9 mouse cellular contexts compared by ENCODE assay signal in genomic region chr12:71049596-71050265, GRCm38 (mm10). TPM values are rescaled to one million over a fixed set of nuclear protein-coding genes. Genes with fewer than 3 reads are reported as not detected.
DNase-seq lines count a peak whose midpoint lies in the region; TF ChIP-seq lines count a peak whose summit lies in the region.
"Had no signal": no experiment of that assay in that cellular context is flagged by ENCODE, and none has a peak within 500 bp of the region (broad histone marks: within the 10 kb centered on the region; RNA-seq: fewer than 3 reads in every experiment).

No protein-coding gene starts in this region.

- DNase-seq in cerebellum, adult 2 months = peak; percentile 44 to 59
- no peak for DNase-seq in cerebellum, postnatal 4 days (ENCODE audit: low spot score in 2 of 2)
- DNase-seq in left cerebral cortex, adult 18-20 months (ENCODE audit: low spot score in 2 of 2) = peak; percentile 4 to 34
- DNase-seq in left cerebral cortex, adult 11 months (ENCODE audit: low spot score) = no peak
- DNase-seq in thymus, adult 2 months = no peak
- DNase-seq in thymus, postnatal 4 days = no peak
- no peak for DNase-seq in retina, embryonic 14.5 days (ENCODE audit: low spot score)
- DNase-seq in urinary bladder, postnatal 14 days (ENCODE audit: low spot score) = no peak
- DNase-seq: gastrocnemius, postnatal 14 days had no signal

- WGBS in cerebellum, adult 2 months = 7% methylated on average over 10 of the region's 10 CpGs
- WGBS in thymus, adult 2 months = 92% methylated on average over 10 of the region's 10 CpGs

- H3K4me3 ChIP-seq in cerebellum, adult 2 months (replicated peaks; ENCODE audit: insufficient read depth, low read depth, low read length) = peak overlapping the region; percentile 59
- no peak overlapping the region for H3K4me3 ChIP-seq in thymus, adult 2 months (ENCODE audit: control insufficient read depth, insufficient read depth, low read length)

- H3K27ac ChIP-seq in cerebellum, adult 2 months (ENCODE audit: insufficient read depth, low read length) = peak overlapping the region; percentile 10
- peak overlapping the region; percentile 31; the same call in 1 of the 2 replicates for H3K27ac ChIP-seq in thymus, adult 2 months (ENCODE audit: control insufficient read depth, insufficient read depth, low read length)

- H3K36me3 ChIP-seq in thymus, adult 2 months (ENCODE audit: control insufficient read depth, insufficient read depth, low read length) = peaks cover 27% of the 10 kb centered on the region

- no peak for TF ChIP-seq CTCF in cerebellum, adult 2 months (IDR thresholded peaks at IDR 0.05; ENCODE audit: borderline replicate concordance, insufficient read depth, low read depth, low read length)
- TF ChIP-seq CTCF in thymus, adult 2 months (IDR thresholded peaks at IDR 0.05; ENCODE audit: borderline replicate concordance, control insufficient read depth, extremely low read depth, insufficient read depth, low read length, poor library complexity) = no peak

- H3K27me3 ChIP-seq in cerebellum, adult 2 months (ENCODE audit: control insufficient read depth, insufficient read depth, low read length) = no peaks in the 10 kb centered on the region
- no peaks in the 10 kb centered on the region for H3K27me3 ChIP-seq in thymus, adult 2 months (ENCODE audit: control insufficient read depth, insufficient read depth, low read length)

- TF ChIP-seq POLR2A in cerebellum, adult 2 months (IDR thresholded peaks at IDR 0.05; ENCODE audit: borderline replicate concordance, insufficient read depth, low read length) = no peak
- no peak for TF ChIP-seq POLR2A in thymus, adult 2 months (IDR thresholded peaks at IDR 0.05; ENCODE audit: control insufficient read depth, extremely low read depth, insufficient read depth, low read length, poor library complexity)

- peaks cover 6% of the 10 kb centered on the region for H3K4me1 ChIP-seq in cerebellum, adult 2 months (ENCODE audit: control insufficient read depth, insufficient read depth, low read length)
- H3K4me1 ChIP-seq in thymus, adult 2 months (replicated peaks; ENCODE audit: control insufficient read depth, insufficient read depth, low read length) = peaks cover 8% of the 10 kb centered on the region

RNA-seq across cellular contexts. Expression of gene Arid4a, which starts 33.9 kb away (rescaled TPM):
- 18.5 and 20.6 TPM in 2 replicates for polyA plus RNA-seq in cerebellum, adult 2 months (2012; rRNA removed)
- total RNA-seq in left cerebral cortex, adult 18-20 months (2021) = 10 to 100 TPM; 37.2 to 38.9 TPM
- polyA plus RNA-seq in thymus, adult 2 months (2012; rRNA removed) = 7.5 and 8.1 TPM in 2 replicates

Comparison
In these comparisons a context has a peak if more than half of its experiments do, and no peak if none do; other contexts are left out.
1. DNase-seq: peak in cerebellum, adult 2 months (2 of 2) and left cerebral cortex, adult 18-20 months (2 of 2); none in cerebellum, postnatal 4 days (0 of 2), left cerebral cortex, adult 11 months (single experiment), thymus, adult 2 months (single experiment), thymus, postnatal 4 days (single experiment), retina, embryonic 14.5 days (single experiment) and urinary bladder, postnatal 14 days (single experiment).